Mouse (Mus musculus): ENCODE results near the gene Foxl1. TPM values are rescaled to one million over a fixed set of nuclear protein-coding genes. Genes with fewer than 3 reads are reported as not detected.

Foxl1 gene
- 1 to 10 TPM in 1 of 2 experiments, under 1 TPM in 1; 0.77 to 1.3 TPM for polyA plus RNA-seq (2012; fragmentation: generic; extraction: Trizol)

GRCm38 (mm10) chr8:121127756-121128375 lies at the start of gene Foxl1:
Foxl1 (plus strand) TSS chr8:121127940.

GRCm38 (mm10) chr8:121084210-121084951 lies 43.4 kb upstream of the Foxl1 start, which contains the start of gene Foxf1:
Foxf1 (plus strand) TSS chr8:121084386.

GRCm38 (mm10) chr8:121107668-121108656 lies 19.8 kb upstream of the Foxl1 start, which contains the start of gene Mthfsd:
Mthfsd (minus strand) TSS chr8:121108392.

GRCm38 (mm10) chr8:121115948-121116347 lies 11.8 kb upstream of the Foxl1 start, which contains the start of gene Foxc2:
Foxc2 (plus strand) TSS chr8:121116171.

Other genes with a start within 250 kb of the Foxl1 start
- gene Foxf1, start 43.6 kb upstream of the Foxl1 start, polyA plus RNA-seq (2012; fragmentation: generic; extraction: Trizol): 1 to 10 TPM in 1 of 2 experiments, under 1 TPM in 1; 0.12 to 2.8 TPM
- 10 to 100 TPM; 33.2 to 35.1 TPM for gene Mthfsd, start 19.5 kb upstream of the Foxl1 start, polyA plus RNA-seq (2012; fragmentation: generic; extraction: Trizol)
- gene Foxc2, start 11.8 kb upstream of the Foxl1 start, polyA plus RNA-seq (2012; fragmentation: generic; extraction: Trizol): 10 to 100 TPM in 1 of 2 experiments, 1 to 10 TPM in 1; 7.0 to 15.6 TPM

Data from C3H10T1/2 (cell line).